Mouse (Mus musculus): ENCODE results near the gene Abcc10.

The Abcc10 gene

GRCm38 (mm10) chr17:46287678-46288095, 40.5 kb downstream of the Abcc10 start:
- DNase-seq (ENCODE audit: inconsistent age in 2 of 2, low spot score in 1 of 2): peak in 1 of 2 experiments; percentile 40

- DNase-seq (ENCODE audit: inconsistent age in 2 of 2, low spot score in 1 of 2): no peak
Observed at GRCm38 (mm10) chr17:46285407-46285806, 42.7 kb downstream of the Abcc10 start.

- DNase-seq (ENCODE audit: inconsistent age in 2 of 2, low spot score in 1 of 2): no peak
Observed at GRCm38 (mm10) chr17:46284653-46285052, 43.5 kb downstream of the Abcc10 start.

- no peak for DNase-seq (ENCODE audit: inconsistent age in 2 of 2, low spot score in 1 of 2)
Observed at GRCm38 (mm10) chr17:46283911-46284310, 44.2 kb downstream of the Abcc10 start.

- no peak for DNase-seq (ENCODE audit: inconsistent age in 2 of 2, low spot score in 1 of 2)
Observed at GRCm38 (mm10) chr17:46283140-46283539, 45.0 kb downstream of the Abcc10 start.

GRCm38 (mm10) chr17:46282483-46283123, 45.5 kb downstream of the Abcc10 start, which contains the start of gene Tjap1:
Gene Tjap1 (minus strand): TSS chr17:46283026.
- peak; percentile 90 to 97 for DNase-seq (ENCODE audit: inconsistent age in 2 of 2, low spot score in 1 of 2)

- peak; percentile 74 to 89 for DNase-seq (ENCODE audit: inconsistent age in 2 of 2, low spot score in 1 of 2)
Observed at GRCm38 (mm10) chr17:46278011-46278765, 50.0 kb downstream of the Abcc10 start.

- DNase-seq (ENCODE audit: inconsistent age in 2 of 2, low spot score in 1 of 2): peak in 1 of 2 experiments; percentile 73
Observed at GRCm38 (mm10) chr17:46277586-46277985, 50.6 kb downstream of the Abcc10 start.

- DNase-seq (ENCODE audit: inconsistent age in 2 of 2, low spot score in 1 of 2): no peak
Observed at GRCm38 (mm10) chr17:46275506-46275905, 52.6 kb downstream of the Abcc10 start.

- DNase-seq (ENCODE audit: inconsistent age in 2 of 2, low spot score in 1 of 2): peak in 1 of 2 experiments; percentile 30
Observed at GRCm38 (mm10) chr17:46275034-46275433, 53.1 kb downstream of the Abcc10 start.

GRCm38 (mm10) chr17:46274465-46274864, 53.7 kb downstream of the Abcc10 start:
- DNase-seq (ENCODE audit: inconsistent age in 2 of 2, low spot score in 1 of 2): peak in 1 of 2 experiments; percentile 60

- DNase-seq (ENCODE audit: inconsistent age in 2 of 2, low spot score in 1 of 2): peak; percentile 39 to 76
Observed at GRCm38 (mm10) chr17:46273803-46274236, 54.3 kb downstream of the Abcc10 start.

GRCm38 (mm10) chr17:46272675-46273074, 55.5 kb downstream of the Abcc10 start:
- peak; percentile 74 to 80 for DNase-seq (ENCODE audit: inconsistent age in 2 of 2, low spot score in 1 of 2)

- DNase-seq (ENCODE audit: inconsistent age in 2 of 2, low spot score in 1 of 2): no peak
Observed at GRCm38 (mm10) chr17:46272058-46272457, 56.1 kb downstream of the Abcc10 start.

GRCm38 (mm10) chr17:46269771-46270534, 58.2 kb downstream of the Abcc10 start:
- peak; percentile 21 to 52 for DNase-seq (ENCODE audit: inconsistent age in 2 of 2, low spot score in 1 of 2)

GRCm38 (mm10) chr17:46268026-46268720, 60.0 kb downstream of the Abcc10 start:
- DNase-seq (ENCODE audit: inconsistent age in 2 of 2, low spot score in 1 of 2): peak in 1 of 2 experiments; percentile 7

GRCm38 (mm10) chr17:46267511-46267910, 60.6 kb downstream of the Abcc10 start:
- peak in 1 of 2 experiments; percentile 55 for DNase-seq (ENCODE audit: inconsistent age in 2 of 2, low spot score in 1 of 2)

- DNase-seq (ENCODE audit: inconsistent age in 2 of 2, low spot score in 1 of 2): no peak
Observed at GRCm38 (mm10) chr17:46266986-46267385, 61.2 kb downstream of the Abcc10 start.

- peak; percentile 82 to 93 for DNase-seq (ENCODE audit: inconsistent age in 2 of 2, low spot score in 1 of 2)
Observed at GRCm38 (mm10) chr17:46265918-46266618, 62.1 kb downstream of the Abcc10 start.

- DNase-seq (ENCODE audit: inconsistent age in 2 of 2, low spot score in 1 of 2): no peak
Observed at GRCm38 (mm10) chr17:46265502-46265901, 62.6 kb downstream of the Abcc10 start.

All from adrenal gland, adult (tissue).